Mouse (Mus musculus) embryonic facial prominence, embryonic 10.5 days (tissue): ENCODE measurements at regions not wholly inside any gene's neighbourhood (a gene's known extent, or its start where the extent isn't known, plus 50 kb on each side); places are given as distances from the start of the nearest gene placed in this dataset.

Experiments
- DNase-seq: peaks from one replicate; pipeline ENCODE4 v3.0.0-alpha.2; 2017; ENCODE audit warnings: low spot score
- H3K27ac ChIP-seq: fragments of 300-500 bp; sonication (generic); replicated peaks from 2 replicates; pipeline ENCODE4 v1.5.1; 2016; ENCODE audit warnings: mild to moderate bottlenecking
- H3K27me3 ChIP-seq: fragments of 300-500 bp; sonication (generic); replicated peaks from 2 replicates; pipeline ENCODE4 v1.6.1; 2016; ENCODE audit warnings: low read depth, mild to moderate bottlenecking; ENCODE audit not compliant: poor library complexity, severe bottlenecking
- H3K36me3 ChIP-seq: fragments of 300-500 bp; sonication (generic); replicated peaks from 2 replicates; pipeline ENCODE4 v1.6.1; 2016; ENCODE audit warnings: mild to moderate bottlenecking, moderate library complexity
- H3K4me1 ChIP-seq: fragments of 300-500 bp; sonication (generic); 2 replicates; pipeline ENCODE4 v1.6.1; 2016
- H3K4me3 ChIP-seq: fragments of 300-500 bp; sonication (generic); 2 replicates; pipeline ENCODE4 v1.5.1; 2016; ENCODE audit warnings: mild to moderate bottlenecking, moderate library complexity
- H3K9me3 ChIP-seq: fragments of 300-500 bp; sonication (generic); 2 replicates; pipeline ENCODE4 v1.6.1; 2016; ENCODE audit warnings: mild to moderate bottlenecking
- WGBS: fragments of 180-500 bp; shearing (Covaris S2); methylation state at CpG from one replicate; pipeline ENCODE4 v1.1.7; 2016; 5-methylcytosine and 5-hydroxymethylcytosine counted together

GRCm38 (mm10) chr15:62163203-62163602 is 1240.4 kb upstream of the A1bg start:
- Histone ChIP-seq H3K27ac (no peak overlapping the region), H3K27me3 (no peaks in the 10 kb centered on the region), H3K36me3 (no peaks in the 10 kb centered on the region), H3K9me3 (no peaks in the 10 kb centered on the region), H3K4me1 (no peaks in the 10 kb centered on the region), H3K4me3 (no peak overlapping the region)
- 81% methylated on average over 5 of the region's 5 CpGs for WGBS
- no peak for DNase-seq

DNA sequence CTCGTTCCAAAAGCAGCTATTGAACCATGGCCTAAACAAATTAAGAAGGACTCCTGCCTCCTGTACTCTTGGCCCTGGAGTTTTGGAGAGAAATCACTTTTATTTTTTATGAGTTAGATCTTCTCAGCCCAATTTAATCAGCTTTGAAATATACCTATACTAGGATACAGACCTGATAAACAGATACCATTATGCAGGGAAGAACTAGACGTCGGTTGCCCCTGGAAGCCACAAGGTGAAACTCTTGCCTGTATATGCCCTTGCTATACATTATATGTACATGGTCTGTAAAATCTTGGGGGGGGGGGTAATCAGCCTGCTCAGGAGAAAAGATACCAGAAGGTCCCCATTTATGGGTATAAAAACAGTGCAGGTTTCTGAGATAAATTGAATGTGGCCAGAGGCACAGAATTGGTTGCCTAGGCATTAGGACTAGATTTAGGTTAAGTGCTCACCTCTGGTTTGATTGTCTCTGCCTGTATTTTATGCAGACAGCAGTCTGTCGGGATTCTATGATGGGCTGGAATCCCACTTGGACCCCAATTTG is 1239.9 kb upstream of the A1bg start:
- H3K4me1 ChIP-seq: no peaks in the 10 kb centered on the region
- no peak overlapping the region for H3K4me3 ChIP-seq
- no peaks in the 10 kb centered on the region for H3K27me3 ChIP-seq
- WGBS: 79% methylated on average over 4 of the region's 4 CpGs
- H3K9me3 ChIP-seq: no peaks in the 10 kb centered on the region
- DNase-seq: no peak
- H3K27ac ChIP-seq: no peak overlapping the region
- no peaks in the 10 kb centered on the region for H3K36me3 ChIP-seq

DNA sequence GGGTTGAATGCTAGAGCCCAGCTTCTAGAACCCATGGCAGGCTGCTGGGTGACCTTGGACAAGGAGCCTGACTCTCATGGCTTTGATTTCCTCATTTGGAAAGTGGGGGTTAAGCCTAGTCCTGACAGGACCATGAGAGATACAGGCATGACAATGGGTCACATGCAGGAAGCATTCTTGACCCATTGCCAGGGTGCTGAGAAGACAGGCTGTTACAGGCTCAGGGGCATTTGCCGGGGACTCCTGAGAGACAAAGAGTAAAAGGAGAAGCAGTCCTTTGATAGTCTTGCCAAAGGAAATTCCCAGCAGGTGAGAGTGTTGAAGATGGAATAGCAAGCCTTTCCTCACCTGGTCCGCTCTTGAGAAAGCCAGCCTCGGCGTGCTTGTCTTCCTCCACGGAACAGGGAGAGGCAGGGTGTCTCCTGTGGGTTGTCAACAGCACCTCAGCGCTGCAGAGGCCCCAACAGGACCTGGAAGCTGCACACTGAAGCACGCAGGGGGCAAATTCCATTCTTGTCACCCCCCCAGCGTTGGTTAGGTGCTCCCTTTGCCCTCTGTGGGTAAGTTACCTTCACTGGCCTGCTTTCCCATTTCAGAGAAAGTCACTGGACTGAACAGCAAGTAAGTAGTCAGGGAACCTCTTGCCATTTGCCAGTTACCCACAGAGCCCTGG is 1239.3 kb upstream of the A1bg start:
- no peak overlapping the region for H3K4me3 ChIP-seq
- no peaks in the 10 kb centered on the region for H3K4me1 ChIP-seq
- no peaks in the 10 kb centered on the region for H3K36me3 ChIP-seq
- H3K9me3 ChIP-seq: no peaks in the 10 kb centered on the region
- no peak for DNase-seq
- H3K27ac ChIP-seq: 0 out of 2 replicates have a peak overlapping the region, but pooled peaks have one; percentile 4
- no peaks in the 10 kb centered on the region for H3K27me3 ChIP-seq
- WGBS: 71% methylated on average over 8 of the region's 8 CpGs

DNA sequence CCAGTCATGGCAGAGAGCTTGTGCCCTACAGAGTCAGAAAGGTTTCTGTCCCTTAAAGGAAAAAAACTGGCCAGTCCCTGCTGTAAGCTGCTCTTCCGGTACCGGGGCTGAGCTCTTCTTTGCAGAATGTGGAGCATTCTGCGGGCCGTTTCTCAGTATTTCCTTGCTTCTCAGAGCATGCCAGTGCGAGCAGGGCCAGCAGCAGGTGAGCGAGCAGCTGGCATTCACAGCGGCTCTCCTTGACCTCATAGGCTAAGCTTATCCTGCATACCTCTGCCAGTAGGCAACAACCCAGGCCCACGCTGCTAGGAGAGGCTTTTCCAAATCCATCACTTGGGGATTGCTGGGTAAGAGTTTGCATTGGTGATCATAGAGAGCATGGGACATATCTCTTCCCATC is 1238.2 kb upstream of the A1bg start:
- H3K4me3 ChIP-seq: no peak overlapping the region
- 84% methylated on average over 8 of the region's 8 CpGs for WGBS
- H3K27me3 ChIP-seq: no peaks in the 10 kb centered on the region

GRCm38 (mm10) chr15:62158875-62159675 is 1236.3 kb upstream of the A1bg start:
- Histone ChIP-seq H3K9me3 (no peaks in the 10 kb centered on the region), H3K27me3 (no peaks in the 10 kb centered on the region), H3K4me3 (no peak overlapping the region), H3K4me1 (no peaks in the 10 kb centered on the region), H3K36me3 (no peaks in the 10 kb centered on the region), H3K27ac (no peak overlapping the region)
- DNase-seq: no peak
- 84% methylated on average over 8 of the region's 8 CpGs for WGBS

More for the DNA sequence above, 1238.2 kb upstream of the A1bg start:
- no peak overlapping the region for H3K27ac ChIP-seq
- H3K4me1 ChIP-seq: no peaks in the 10 kb centered on the region
- H3K9me3 ChIP-seq: no peaks in the 10 kb centered on the region
- no peak for DNase-seq
- H3K36me3 ChIP-seq: no peaks in the 10 kb centered on the region

GRCm38 (mm10) chr15:62157200-62158033 is 1234.6 kb upstream of the A1bg start:
- Histone ChIP-seq H3K4me1 (peaks cover 8% of the 10 kb centered on the region), H3K27ac (no peak overlapping the region), H3K9me3 (no peaks in the 10 kb centered on the region), H3K36me3 (no peaks in the 10 kb centered on the region), H3K4me3 (no peak overlapping the region), H3K27me3 (no peaks in the 10 kb centered on the region)
- 84% methylated on average over 7 of the region's 7 CpGs for WGBS
- DNase-seq: no peak

GRCm38 (mm10) chr15:62153222-62153621 is 1230.4 kb upstream of the A1bg start:
- H3K36me3 ChIP-seq: no peaks in the 10 kb centered on the region
- DNase-seq: no peak
- H3K27ac ChIP-seq: no peak overlapping the region; the same call in 1 of the 2 replicates
- H3K9me3 ChIP-seq: no peaks in the 10 kb centered on the region
- H3K27me3 ChIP-seq: no peaks in the 10 kb centered on the region
- H3K4me3 ChIP-seq: no peak overlapping the region
- H3K4me1 ChIP-seq: peaks cover 10% of the 10 kb centered on the region
- WGBS: 69% methylated on average over 9 of the region's 9 CpGs

DNA sequence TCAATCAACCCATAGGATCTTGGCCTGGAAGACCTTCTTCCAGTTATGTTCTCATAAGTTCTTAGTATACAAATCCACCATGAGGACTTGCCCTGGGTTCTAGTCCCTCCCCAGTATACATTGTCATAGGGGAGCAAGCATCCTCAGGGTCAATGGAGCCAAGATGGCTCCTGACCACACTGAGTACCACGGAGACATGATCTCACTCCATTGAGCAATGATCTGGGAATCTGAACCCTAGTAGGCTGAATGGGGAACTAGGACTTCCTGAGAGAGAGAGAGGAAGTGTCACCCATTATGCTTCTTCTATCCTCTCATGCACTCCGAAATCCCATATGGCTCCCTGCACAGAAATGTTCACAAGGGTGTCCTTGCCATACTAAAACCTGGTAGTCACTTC is 1229.3 kb upstream of the A1bg start:
- H3K27me3 ChIP-seq: no peaks in the 10 kb centered on the region
- no peak for DNase-seq
- no peaks in the 10 kb centered on the region for H3K9me3 ChIP-seq
- no peak overlapping the region for H3K4me3 ChIP-seq
- 93% methylated on average over 2 of the region's 2 CpGs for WGBS
- peaks cover 20% of the 10 kb centered on the region for H3K4me1 ChIP-seq
- H3K36me3 ChIP-seq: no peaks in the 10 kb centered on the region
- no peak overlapping the region for H3K27ac ChIP-seq

GRCm38 (mm10) chr15:62151690-62152089 is 1228.9 kb upstream of the A1bg start:
- Histone ChIP-seq H3K27me3 (no peaks in the 10 kb centered on the region), H3K27ac (no peak overlapping the region), H3K4me3 (no peak overlapping the region), H3K36me3 (no peaks in the 10 kb centered on the region), H3K4me1 (peaks cover 21% of the 10 kb centered on the region), H3K9me3 (no peaks in the 10 kb centered on the region)
- no peak for DNase-seq
- WGBS: 87% methylated on average over 3 of the region's 3 CpGs

DNA sequence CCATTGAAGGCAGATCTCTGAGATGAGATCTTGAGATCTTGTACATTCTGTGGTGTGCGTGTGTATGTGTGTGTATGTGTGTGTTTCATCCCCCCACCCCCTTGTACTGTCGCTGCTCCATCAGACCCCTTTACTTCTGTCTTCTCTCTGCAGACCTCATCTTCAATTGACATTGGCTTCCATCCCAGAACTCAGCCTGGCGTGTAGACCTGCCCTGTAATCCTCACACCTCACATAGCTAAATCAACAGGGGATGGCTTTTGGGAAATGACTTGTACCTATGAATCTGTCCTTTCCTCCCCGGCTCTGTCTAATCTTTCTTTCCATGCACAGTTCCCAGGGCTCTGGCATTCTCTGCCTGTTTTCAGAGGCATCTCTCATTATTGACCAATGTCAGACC is 1227.5 kb upstream of the A1bg start:
- H3K4me3 ChIP-seq: no peak overlapping the region
- 90% methylated on average over 4 of the region's 4 CpGs for WGBS
- no peaks in the 10 kb centered on the region for H3K27me3 ChIP-seq
- no peak overlapping the region for H3K27ac ChIP-seq
- H3K36me3 ChIP-seq: no peaks in the 10 kb centered on the region
- peaks cover 21% of the 10 kb centered on the region for H3K4me1 ChIP-seq
- no peaks in the 10 kb centered on the region for H3K9me3 ChIP-seq
- no peak for DNase-seq

DNA sequence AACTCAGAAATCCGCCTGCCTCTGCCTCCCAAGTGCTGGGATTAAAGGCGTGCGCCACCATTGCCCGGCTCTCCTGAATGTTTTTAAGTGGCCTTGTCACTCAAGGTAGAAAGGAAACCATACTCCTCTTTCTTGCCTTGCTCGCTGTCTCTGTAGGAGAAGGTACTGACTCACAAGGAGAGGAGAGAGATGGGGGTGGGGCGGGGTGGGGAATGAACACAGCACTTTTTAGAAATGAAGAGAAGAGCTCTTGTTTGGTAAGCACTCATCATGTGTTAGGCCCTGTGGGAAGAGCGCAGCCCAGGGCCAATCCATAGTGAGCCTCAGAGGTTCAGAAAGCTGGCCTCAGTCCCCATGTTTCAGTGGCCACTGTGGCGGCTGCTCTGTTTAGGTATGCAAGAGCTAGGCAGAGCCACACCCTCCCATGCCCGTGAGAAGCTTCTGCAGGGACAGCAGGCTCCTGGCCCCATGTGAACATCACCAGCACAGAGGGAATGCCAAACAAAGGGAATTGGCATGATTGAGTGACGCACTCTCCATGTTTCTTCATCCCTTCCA is 1225.9 kb upstream of the A1bg start:
- Histone ChIP-seq H3K4me1 (peaks cover 20% of the 10 kb centered on the region), H3K9me3 (no peaks in the 10 kb centered on the region), H3K27me3 (no peaks in the 10 kb centered on the region), H3K36me3 (no peaks in the 10 kb centered on the region), H3K27ac (no peak overlapping the region), H3K4me3 (no peak overlapping the region)
- no peak for DNase-seq
- 88% methylated on average over 10 of the region's 10 CpGs for WGBS

GRCm38 (mm10) chr15:62147343-62147953 is 1224.6 kb upstream of the A1bg start:
- 31% methylated on average over 5 of the region's 5 CpGs for WGBS
- Histone ChIP-seq H3K9me3 (no peaks in the 10 kb centered on the region), H3K27me3 (no peaks in the 10 kb centered on the region), H3K4me1 (peaks cover 13% of the 10 kb centered on the region), H3K27ac (no peak overlapping the region), H3K4me3 (no peak overlapping the region), H3K36me3 (no peaks in the 10 kb centered on the region)
- DNase-seq: no peak
